ENCODE assay signal across 20 mouse cellular contexts in the genomic region with DNA sequence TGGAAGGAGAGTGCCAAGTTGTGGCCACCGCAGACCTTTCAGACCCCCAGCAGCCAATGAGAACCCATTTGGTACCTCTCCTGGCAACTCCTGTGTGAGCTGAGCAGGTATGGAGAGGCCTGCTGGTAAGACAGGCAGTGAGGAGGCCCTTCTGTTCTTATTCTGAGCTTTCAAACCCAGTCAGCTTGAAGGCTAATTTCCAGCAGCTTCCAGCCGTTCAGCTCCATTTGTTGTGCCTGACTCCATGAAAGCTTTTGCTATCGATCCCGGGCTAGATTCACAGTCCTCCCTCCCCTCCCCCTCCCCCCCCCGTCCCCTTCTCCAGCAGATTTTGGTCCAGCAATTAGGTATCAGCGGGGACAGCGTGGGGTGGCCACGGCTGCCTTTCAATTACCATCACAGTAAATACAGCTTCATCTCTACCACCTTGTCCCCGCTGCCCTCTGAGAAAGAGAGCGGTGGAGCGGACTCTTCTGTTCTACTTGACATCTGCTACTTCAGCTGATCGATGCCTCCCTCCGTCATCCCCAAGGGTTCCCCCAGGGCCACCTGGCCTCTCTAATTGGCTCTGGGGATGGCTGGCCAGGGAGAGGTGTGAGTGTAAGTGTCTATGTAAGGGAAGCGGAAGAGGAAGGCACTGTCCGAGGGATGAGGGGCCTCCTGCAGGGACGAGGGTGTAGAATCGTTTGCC.
DNase-seq lines count a peak whose midpoint lies in the region; ATAC-seq lines count a peak whose summit lies in the region.
"Had no signal": no experiment of that assay in that cellular context is flagged by ENCODE, and none has a peak within 500 bp of the region (broad histone marks: within the 10 kb centered on the region; RNA-seq: fewer than 3 reads in every experiment).

No protein-coding gene starts in this region.

- H3K27me3 ChIP-seq in forebrain, embryonic 15.5 days: no peaks in the 10 kb centered on the region
- H3K27me3 ChIP-seq in midbrain, embryonic 12.5 days: peaks cover 4% of the 10 kb centered on the region; the same call in 1 of the 2 replicates
- no peaks in the 10 kb centered on the region for H3K27me3 ChIP-seq in neural tube, embryonic 14.5 days (ENCODE audit: control insufficient read depth, insufficient read depth, low read length)
- H3K27me3 ChIP-seq: embryonic facial prominence, embryonic 15.5 days; stomach, embryonic 15.5 days had no signal

- 21% methylated on average over 17 of the region's 17 CpGs for WGBS in forebrain, embryonic 15.5 days
- WGBS in midbrain, embryonic 12.5 days: 37% methylated on average over 17 of the region's 17 CpGs
- WGBS in neural tube, embryonic 14.5 days: 25% methylated on average over 17 of the region's 17 CpGs

- no peak overlapping the region for H3K27ac ChIP-seq in forebrain, embryonic 15.5 days (replicated peaks)
- peak overlapping the region; percentile 67 for H3K27ac ChIP-seq in midbrain, embryonic 12.5 days (replicated peaks)
- H3K27ac ChIP-seq in neural tube, embryonic 14.5 days (ENCODE audit: low read depth, low read length): peak overlapping the region; percentile 44; the same call in 1 of the 2 replicates
- H3K27ac ChIP-seq: embryonic facial prominence, embryonic 15.5 days; stomach, embryonic 15.5 days had no signal

- H3K9ac ChIP-seq in forebrain, embryonic 15.5 days (replicated peaks): 0 out of 2 replicates have a peak overlapping the region, but pooled peaks have one; percentile 1
- H3K9ac ChIP-seq in midbrain, embryonic 12.5 days (replicated peaks): no peak overlapping the region
- H3K9ac ChIP-seq in neural tube, embryonic 14.5 days (replicated peaks; ENCODE audit: low read depth, low read length): no peak overlapping the region
- H3K9ac ChIP-seq: embryonic facial prominence, embryonic 15.5 days; stomach, embryonic 15.5 days had no signal

- H3K4me1 ChIP-seq in forebrain, embryonic 15.5 days: peaks cover 9% of the 10 kb centered on the region; the same call in 1 of the 2 replicates
- H3K4me1 ChIP-seq in midbrain, embryonic 12.5 days: peaks cover 10% of the 10 kb centered on the region
- 0 out of 2 replicates have a peak, but pooled peaks cover 3% of the 10 kb centered on the region for H3K4me1 ChIP-seq in neural tube, embryonic 14.5 days (ENCODE audit: control insufficient read depth, insufficient read depth, low read length)
- H3K4me1 ChIP-seq: embryonic facial prominence, embryonic 15.5 days; stomach, embryonic 15.5 days had no signal

- no peaks in the 10 kb centered on the region for H3K36me3 ChIP-seq in forebrain, embryonic 15.5 days
- H3K36me3 ChIP-seq in midbrain, embryonic 12.5 days: no peaks in the 10 kb centered on the region
- H3K36me3 ChIP-seq in neural tube, embryonic 14.5 days (ENCODE audit: control insufficient read depth, insufficient read depth, low read length): no peaks in the 10 kb centered on the region
- H3K36me3 ChIP-seq: embryonic facial prominence, embryonic 15.5 days; stomach, embryonic 15.5 days had no signal

- no peaks in the 10 kb centered on the region for H3K9me3 ChIP-seq in forebrain, embryonic 15.5 days
- H3K9me3 ChIP-seq in midbrain, embryonic 12.5 days: no peaks in the 10 kb centered on the region
- no peaks in the 10 kb centered on the region for H3K9me3 ChIP-seq in neural tube, embryonic 14.5 days (ENCODE audit: control insufficient read depth, low read length)
- H3K9me3 ChIP-seq: embryonic facial prominence, embryonic 15.5 days; stomach, embryonic 15.5 days had no signal

- no peak overlapping the region for H3K4me2 ChIP-seq in forebrain, embryonic 15.5 days (replicated peaks)
- no peak overlapping the region for H3K4me2 ChIP-seq in midbrain, embryonic 12.5 days (replicated peaks)
- no peak overlapping the region for H3K4me2 ChIP-seq in neural tube, embryonic 14.5 days (ENCODE audit: low read depth, low read length)
- H3K4me2 ChIP-seq: embryonic facial prominence, embryonic 15.5 days; heart, embryonic 11.5 days; stomach, embryonic 15.5 days had no signal

- peak; percentile 24 for DNase-seq in embryo, embryonic 11 days
- no peak for DNase-seq in embryo, embryonic 9.5 days (ENCODE audit: extremely low spot score)
- no peak for DNase-seq in urinary bladder, postnatal 10 days (ENCODE audit: low spot score)
- no peak for DNase-seq in frontal cortex, postnatal 14 days (ENCODE audit: low spot score in 2 of 2)
- DNase-seq: cerebellum, postnatal 25 days; gastrocnemius, postnatal 36 days; kidney, adult 2 months; kidney, postnatal 4 days; liver; lung, adult 2 months; lung, postnatal 4 days had no signal

- no peak for ATAC-seq in forebrain, embryonic 15.5 days (replicated peaks)
- no peak for ATAC-seq in midbrain, embryonic 12.5 days (ENCODE audit: low FRiP score, low read depth)
- no peak for ATAC-seq in neural tube, embryonic 14.5 days (ENCODE audit: low read depth)
- no peak for ATAC-seq in megakaryocyte-erythroid progenitor cell, adult 5-6 weeks (replicated peaks; ENCODE audit: low FRiP score, low TSS enrichment, poor library complexity, severe bottlenecking)
- ATAC-seq: activated CD4-positive, CD25-positive, alpha-beta regulatory T cell, adult 4 months had no signal

- H3K4me3 ChIP-seq in forebrain, embryonic 15.5 days: no peak overlapping the region
- H3K4me3 ChIP-seq in midbrain, embryonic 12.5 days: no peak overlapping the region
- H3K4me3 ChIP-seq in neural tube, embryonic 14.5 days (ENCODE audit: low read depth, low read length): no peak overlapping the region
- H3K4me3 ChIP-seq: embryonic facial prominence, embryonic 15.5 days; myocyte; stomach, embryonic 15.5 days had no signal
